Mouse (Mus musculus) embryonic facial prominence, embryonic 13.5 days (tissue): ENCODE data around the gene Mphosph9. TPM values are rescaled to one million over a fixed set of nuclear protein-coding genes. Genes with fewer than 3 reads are reported as not detected.

Experiments used
- ATAC-seq: fragments of 200-750 bp; cut with Nextera tagmentation; 2 replicates; pipeline ENCODE4 v1.8.0; 2017; ENCODE audit warnings: low read depth; ENCODE audit not compliant: insufficient number of reproducible peaks, insufficient read depth, low FRiP score, low TSS enrichment
- H3K27ac ChIP-seq: fragments of 300-500 bp; sonication (generic); 2 replicates; pipeline ENCODE4 v1.5.1; 2015; ENCODE audit warnings: moderate library complexity, mild to moderate bottlenecking, inconsistent platforms
- H3K27me3 ChIP-seq: fragments of 300-500 bp; sonication (generic); 2 replicates; pipeline ENCODE4 v1.6.1; 2015; ENCODE audit warnings: mild to moderate bottlenecking, inconsistent platforms
- H3K36me3 ChIP-seq: fragments of 300-500 bp; sonication (generic); 2 replicates; pipeline ENCODE4 v1.6.1; 2015; ENCODE audit warnings: mild to moderate bottlenecking, inconsistent platforms
- H3K4me1 ChIP-seq: fragments of 300-500 bp; sonication (generic); 2 replicates; pipeline ENCODE4 v1.6.1; 2015; ENCODE audit warnings: inconsistent platforms
- H3K4me2 ChIP-seq: fragments of 300-500 bp; sonication (generic); 2 replicates; pipeline ENCODE4 v1.6.1; 2015; ENCODE audit warnings: moderate library complexity, mild to moderate bottlenecking, inconsistent platforms
- H3K4me3 ChIP-seq: fragments of 300-500 bp; sonication (generic); 2 replicates; pipeline ENCODE4 v1.5.1; 2015; ENCODE audit warnings: mild to moderate bottlenecking, inconsistent platforms
- H3K9ac ChIP-seq: fragments of 300-500 bp; sonication (generic); 2 replicates; pipeline ENCODE4 v1.6.1; 2015; ENCODE audit warnings: mild to moderate bottlenecking, inconsistent platforms
- H3K9me3 ChIP-seq: fragments of 300-500 bp; sonication (generic); 2 replicates; pipeline ENCODE4 v1.6.1; 2016; ENCODE audit warnings: inconsistent platforms
- WGBS: fragments of 180-500 bp; shearing (Covaris S2); methylation state at CpG from one replicate; pipeline ENCODE4 v1.1.7; 2015; ENCODE audit warnings: mixed read lengths; 5-methylcytosine and 5-hydroxymethylcytosine counted together
- polyA plus RNA-seq: library from polyadenylated mRNA; unstranded; fragments of >200 nt; fragmentation: Nextera tagmentation; extraction: Ambion mirVana; gene quantifications from 2 replicates; pipeline ENCODE4 v1.2.1, GENCODE M21; 2015

Gene Mphosph9
- polyA plus RNA-seq, 1 experiment from 2014 or later = 14.0 TPM

- no peak overlapping the region for H3K4me3 ChIP-seq
- no peaks in the 10 kb centered on the region for H3K9me3 ChIP-seq
- no peaks in the 10 kb centered on the region for H3K36me3 ChIP-seq
- H3K4me1 ChIP-seq = peaks cover 3% of the 10 kb centered on the region; the same call in 1 of the 2 replicates
- no peaks in the 10 kb centered on the region for H3K27me3 ChIP-seq
- no peak overlapping the region for H3K27ac ChIP-seq
- no peak overlapping the region for H3K4me2 ChIP-seq
- no peak for ATAC-seq
- no peak overlapping the region for H3K9ac ChIP-seq
- 84% methylated on average over 8 of the region's 8 CpGs for WGBS
Measured at GRCm38 (mm10) chr5:124233144-124233465, 94.7 kb downstream of the Mphosph9 start.

- 72% methylated on average over 18 of the region's 18 CpGs for WGBS
- no peak for ATAC-seq
- Histone ChIP-seq H3K4me2 (no peak overlapping the region), H3K27ac (no peak overlapping the region), H3K4me1 (peaks cover 3% of the 10 kb centered on the region; the same call in 1 of the 2 replicates), H3K9ac (no peak overlapping the region), H3K9me3 (no peaks in the 10 kb centered on the region), H3K36me3 (no peaks in the 10 kb centered on the region), H3K4me3 (no peak overlapping the region), H3K27me3 (no peaks in the 10 kb centered on the region)
Measured at GRCm38 (mm10) chr5:124232360-124233143, 95.2 kb downstream of the Mphosph9 start.

GRCm38 (mm10) chr5:124230461-124230860, 97.3 kb downstream of the Mphosph9 start:
- WGBS = 80% methylated on average over 9 of the region's 9 CpGs
- no peaks in the 10 kb centered on the region for H3K9me3 ChIP-seq
- no peak overlapping the region for H3K4me3 ChIP-seq
- H3K36me3 ChIP-seq = no peaks in the 10 kb centered on the region
- H3K9ac ChIP-seq = no peak overlapping the region
- H3K4me1 ChIP-seq = peaks cover 18% of the 10 kb centered on the region
- H3K27ac ChIP-seq = no peak overlapping the region
- no peak overlapping the region for H3K4me2 ChIP-seq
- no peak for ATAC-seq
- H3K27me3 ChIP-seq = no peaks in the 10 kb centered on the region

- ATAC-seq = no peak
- 31% methylated on average over 6 of the region's 6 CpGs for WGBS
- Histone ChIP-seq H3K27ac (0 out of 2 replicates have a peak overlapping the region, but pooled peaks have one; percentile 14), H3K36me3 (no peaks in the 10 kb centered on the region), H3K27me3 (no peaks in the 10 kb centered on the region), H3K4me2 (no peak overlapping the region), H3K4me3 (no peak overlapping the region), H3K4me1 (peaks cover 25% of the 10 kb centered on the region), H3K9me3 (no peaks in the 10 kb centered on the region), H3K9ac (no peak overlapping the region)
Measured at GRCm38 (mm10) chr5:124227193-124227592, 100.6 kb downstream of the Mphosph9 start.

GRCm38 (mm10) chr5:124226494-124226893, 101.3 kb downstream of the Mphosph9 start:
- Histone ChIP-seq H3K27ac (no peak overlapping the region), H3K4me3 (no peak overlapping the region), H3K36me3 (no peaks in the 10 kb centered on the region), H3K9ac (no peak overlapping the region), H3K4me1 (peaks cover 32% of the 10 kb centered on the region), H3K9me3 (no peaks in the 10 kb centered on the region), H3K27me3 (no peaks in the 10 kb centered on the region), H3K4me2 (no peak overlapping the region)
- 77% methylated on average over 4 of the region's 4 CpGs for WGBS
- no peak for ATAC-seq

- Histone ChIP-seq H3K27me3 (no peaks in the 10 kb centered on the region), H3K27ac (no peak overlapping the region), H3K4me3 (no peak overlapping the region), H3K4me1 (peaks cover 37% of the 10 kb centered on the region), H3K4me2 (no peak overlapping the region), H3K9me3 (no peaks in the 10 kb centered on the region), H3K9ac (no peak overlapping the region), H3K36me3 (no peaks in the 10 kb centered on the region)
- WGBS = 91% methylated on average over 7 of the region's 7 CpGs
- ATAC-seq = no peak
Measured at GRCm38 (mm10) chr5:124225891-124226290, 101.9 kb downstream of the Mphosph9 start.

- H3K27me3 ChIP-seq = no peaks in the 10 kb centered on the region
- no peak for ATAC-seq
- no peak overlapping the region for H3K9ac ChIP-seq
- H3K36me3 ChIP-seq = no peaks in the 10 kb centered on the region
- peaks cover 40% of the 10 kb centered on the region for H3K4me1 ChIP-seq
- H3K27ac ChIP-seq = no peak overlapping the region
- H3K9me3 ChIP-seq = no peaks in the 10 kb centered on the region
- 59% methylated on average over 16 of the region's 16 CpGs for WGBS
- H3K4me3 ChIP-seq = no peak overlapping the region
- no peak overlapping the region for H3K4me2 ChIP-seq
Measured at GRCm38 (mm10) chr5:124224321-124225092, 103.3 kb downstream of the Mphosph9 start.

GRCm38 (mm10) chr5:124223574-124223973, 104.2 kb downstream of the Mphosph9 start:
- H3K4me3 ChIP-seq = no peak overlapping the region
- no peak overlapping the region for H3K4me2 ChIP-seq
- H3K9ac ChIP-seq = no peak overlapping the region
- H3K27ac ChIP-seq = no peak overlapping the region
- ATAC-seq = no peak
- H3K27me3 ChIP-seq = no peaks in the 10 kb centered on the region
- no peaks in the 10 kb centered on the region for H3K9me3 ChIP-seq
- H3K4me1 ChIP-seq = peaks cover 40% of the 10 kb centered on the region
- no peaks in the 10 kb centered on the region for H3K36me3 ChIP-seq
- WGBS = 86% methylated on average over 8 of the region's 8 CpGs

GRCm38 (mm10) chr5:124222696-124223095, 105.1 kb downstream of the Mphosph9 start:
- H3K4me1 ChIP-seq = peaks cover 45% of the 10 kb centered on the region
- H3K36me3 ChIP-seq = no peaks in the 10 kb centered on the region
- no peaks in the 10 kb centered on the region for H3K27me3 ChIP-seq
- no peak for ATAC-seq
- no peak overlapping the region for H3K9ac ChIP-seq
- H3K4me3 ChIP-seq = no peak overlapping the region
- H3K4me2 ChIP-seq = no peak overlapping the region
- H3K9me3 ChIP-seq = no peaks in the 10 kb centered on the region
- WGBS = 87% methylated on average over 11 of the region's 11 CpGs
- H3K27ac ChIP-seq = no peak overlapping the region

GRCm38 (mm10) chr5:124221736-124222040, 106.1 kb downstream of the Mphosph9 start:
- no peak overlapping the region for H3K9ac ChIP-seq

GRCm38 (mm10) chr5:124221037-124221735, 106.6 kb downstream of the Mphosph9 start:
- Histone ChIP-seq H3K9me3 (no peaks in the 10 kb centered on the region), H3K4me2 (no peak overlapping the region), H3K27me3 (no peaks in the 10 kb centered on the region), H3K27ac (no peak overlapping the region), H3K4me3 (no peak overlapping the region), H3K4me1 (peaks cover 32% of the 10 kb centered on the region), H3K36me3 (no peaks in the 10 kb centered on the region), H3K9ac (no peak overlapping the region)
- no peak for ATAC-seq
- 64% methylated on average over 7 of the region's 7 CpGs for WGBS

More at GRCm38 (mm10) chr5:124221736-124222040, 106.1 kb downstream of the Mphosph9 start:
- WGBS = 76% methylated on average over 7 of the region's 7 CpGs
- H3K27ac ChIP-seq = no peak overlapping the region
- peaks cover 37% of the 10 kb centered on the region for H3K4me1 ChIP-seq
- H3K9me3 ChIP-seq = no peaks in the 10 kb centered on the region
- no peaks in the 10 kb centered on the region for H3K27me3 ChIP-seq
- no peak for ATAC-seq
- H3K36me3 ChIP-seq = no peaks in the 10 kb centered on the region
- no peak overlapping the region for H3K4me2 ChIP-seq
- no peak overlapping the region for H3K4me3 ChIP-seq
